Mouse (Mus musculus): ENCODE results near the gene Apol7e.
"Not testable (repeated sequence)": the region's sequence is repeated elsewhere in the genome, so short reads cannot be mapped to it uniquely, and the experiment has no call there.

- not testable (repeated sequence) for TF ChIP-seq CTCF (IDR thresholded peaks at IDR 0.05; ENCODE audit: borderline replicate concordance, insufficient read depth, low read length); POLR2A (IDR thresholded peaks at IDR 0.05; ENCODE audit: low read depth, low read length)
These were observed 47.5 kb upstream of the Apol7e start for GRCm38 (mm10) chr15:77651143-77651542.
